Mouse (Mus musculus): ENCODE results near the gene Adamts7.

Gene Adamts7

DNA sequence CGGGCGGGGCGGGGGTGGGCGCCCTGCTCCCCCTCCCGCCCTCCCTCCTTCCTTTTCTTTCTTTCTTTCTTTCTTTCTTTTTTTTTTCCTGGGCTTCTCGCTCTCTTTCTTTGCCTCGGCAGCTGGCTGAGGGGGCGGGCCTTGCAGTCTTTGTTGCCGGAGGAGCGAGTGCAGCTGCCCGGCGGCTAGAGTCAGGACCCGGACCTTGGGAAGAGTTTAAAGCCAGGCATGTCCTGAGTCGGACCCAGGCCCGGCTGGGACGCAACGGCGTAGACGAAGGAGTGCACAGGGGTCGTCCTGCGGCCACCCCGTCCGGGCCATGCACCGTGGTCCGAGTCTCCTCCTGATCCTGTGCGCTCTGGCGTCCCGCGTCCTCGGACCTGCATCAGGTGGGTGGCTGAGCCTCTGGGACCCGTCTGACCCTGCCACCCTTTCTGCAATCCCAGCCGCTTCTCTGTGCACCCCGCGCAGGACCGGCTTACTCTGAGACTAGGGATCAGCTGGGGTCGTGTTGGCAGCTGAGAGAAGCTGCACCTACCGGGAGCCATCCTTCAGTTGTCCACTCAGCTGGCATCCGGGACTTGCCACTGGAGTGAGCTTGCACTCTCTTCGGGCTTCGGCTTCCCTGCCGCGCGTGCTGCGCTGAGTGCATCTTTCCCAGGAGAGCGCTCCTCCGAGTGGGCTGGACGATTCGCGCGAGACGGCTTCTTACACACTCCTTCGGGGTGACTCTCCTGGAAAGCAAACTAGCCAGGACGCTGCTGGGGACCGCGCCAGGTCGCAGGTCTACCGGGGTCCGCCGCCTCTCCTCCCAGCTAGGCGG is at the start of gene Adamts7:
Gene Adamts7, plus strand, starts transcription at position 144 of the 823 bp plus-strand sequence.
- DNase-seq (ENCODE audit: low spot score), result peak; percentile 7

DNA sequence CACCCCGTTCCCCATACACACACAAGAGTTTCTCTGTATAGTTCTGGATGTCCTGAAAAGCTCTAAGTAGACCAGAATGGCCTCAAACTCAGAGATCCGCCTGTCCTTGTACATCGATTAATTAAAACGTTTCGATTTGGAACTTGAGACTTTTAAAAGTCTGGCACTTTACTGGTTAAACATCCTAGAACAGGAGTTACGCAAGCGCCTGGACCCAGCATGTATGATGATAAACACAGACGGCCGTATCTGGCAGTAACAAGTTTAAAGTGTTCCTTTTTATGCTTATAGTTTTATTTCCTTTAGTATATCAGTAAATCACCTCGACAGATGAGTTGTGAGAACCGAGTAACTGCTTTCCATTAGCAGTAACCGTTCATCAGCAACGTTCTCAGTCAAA is 49.7 kb upstream of the Adamts7 start:
- no peak for DNase-seq (ENCODE audit: low spot score)

DNA sequence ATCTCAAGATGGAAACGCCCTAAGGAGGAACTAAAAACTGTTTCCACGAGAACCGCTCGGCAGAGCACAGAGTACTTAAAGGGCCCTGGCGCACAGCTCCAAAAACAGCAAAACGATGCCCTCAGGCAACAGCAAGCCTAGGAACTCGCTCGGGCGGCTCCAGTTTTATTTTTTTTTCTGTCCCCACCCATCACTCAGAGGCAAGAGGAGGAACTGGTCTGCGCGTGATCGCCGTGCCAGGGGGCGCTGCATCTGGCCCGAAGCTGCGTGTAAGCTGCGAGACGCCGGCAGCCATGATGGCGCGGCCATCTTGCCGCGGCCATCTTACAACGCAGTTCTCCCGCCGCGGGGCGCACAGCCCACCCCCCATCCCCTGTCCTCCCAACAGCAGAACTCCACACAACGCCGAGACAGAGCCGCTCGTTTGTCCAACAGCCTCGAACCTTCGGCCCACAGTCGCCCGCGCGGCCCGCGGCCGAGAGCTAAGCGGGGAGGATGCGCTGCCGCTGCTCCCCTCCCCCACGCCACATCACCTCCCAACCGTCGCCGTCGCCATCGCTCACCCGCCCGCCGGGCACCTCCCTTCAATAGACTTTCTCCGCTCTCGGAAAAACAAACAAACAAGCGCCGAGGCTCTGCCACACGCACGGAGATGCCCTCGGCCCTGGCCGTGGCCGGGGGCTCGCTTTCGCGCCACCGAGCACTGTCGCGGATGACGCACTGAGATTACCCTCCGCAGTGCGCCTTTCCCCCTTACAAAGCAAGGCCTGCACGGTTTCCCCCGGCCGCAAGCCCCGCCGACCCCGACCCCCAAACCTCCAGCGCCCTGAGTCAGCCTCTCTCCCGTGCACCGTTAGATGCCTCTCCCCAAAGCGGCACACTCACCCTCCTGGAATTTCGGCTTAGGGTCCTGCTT is 49.0 kb upstream of the Adamts7 start:
- peak; percentile 93 for DNase-seq (ENCODE audit: low spot score)

DNA sequence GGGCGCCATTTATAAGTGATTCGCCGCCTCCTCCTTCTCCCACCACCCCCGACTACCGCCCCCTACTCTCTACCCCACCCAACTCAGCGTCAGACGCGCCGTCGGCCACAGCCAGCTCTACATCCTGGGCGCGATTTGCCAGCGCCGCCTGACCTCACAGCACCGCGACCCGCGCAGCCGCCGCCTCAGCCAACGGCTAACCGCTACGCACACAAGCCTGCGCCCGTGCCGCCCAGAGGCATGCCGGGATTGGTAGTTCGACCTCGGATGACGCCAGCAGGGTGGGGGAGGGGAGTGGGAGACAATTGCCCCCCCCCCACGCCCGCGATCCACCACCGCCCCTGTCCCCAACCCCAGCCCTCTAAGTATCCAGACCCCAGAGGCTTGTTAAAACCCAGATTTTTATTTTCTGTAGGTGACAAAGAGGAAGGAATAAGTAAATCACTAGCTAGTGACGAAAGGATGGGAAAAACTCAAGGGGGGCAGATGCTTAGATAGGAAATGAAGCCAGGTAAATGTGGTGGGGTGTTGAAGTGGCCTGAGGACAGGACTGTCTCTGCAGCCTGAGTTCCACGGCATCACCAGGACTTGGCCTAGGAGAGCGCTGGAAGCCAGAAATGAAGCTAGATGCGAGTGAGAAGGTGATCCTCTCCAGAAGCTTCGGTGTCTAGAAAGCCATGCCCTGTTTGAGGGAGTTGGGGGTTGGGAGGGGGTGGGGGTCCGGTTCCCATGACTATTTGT is 48.1 kb upstream of the Adamts7 start, which contains the start of gene Morf4l1:
Gene Morf4l1, minus strand, starts transcription at position 208 of the 741 bp plus-strand sequence.
- peak; percentile 98 for DNase-seq (ENCODE audit: low spot score)

DNA sequence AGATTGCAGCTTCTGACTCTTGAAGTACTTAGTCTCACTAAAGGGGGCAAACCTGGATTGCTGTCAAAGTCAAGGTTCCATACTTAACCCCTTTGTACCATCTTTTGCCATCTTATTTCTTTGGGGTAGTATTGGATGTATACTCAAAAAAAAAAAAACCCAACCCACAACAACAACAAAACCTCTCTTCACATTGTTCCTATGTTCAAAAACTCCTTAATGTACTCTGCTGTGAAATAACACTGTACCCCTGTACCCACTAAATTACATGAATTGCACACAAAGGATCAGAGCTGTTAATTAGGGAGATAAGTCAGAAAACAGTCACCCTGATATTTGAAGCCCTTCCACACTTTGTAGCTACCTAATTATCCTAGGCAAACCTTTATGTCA is 47.6 kb upstream of the Adamts7 start:
- DNase-seq (ENCODE audit: low spot score), result no peak

GRCm38 (mm10) chr9:90117234-90117633 is 45.6 kb upstream of the Adamts7 start:
- no peak for DNase-seq (ENCODE audit: low spot score)

DNA sequence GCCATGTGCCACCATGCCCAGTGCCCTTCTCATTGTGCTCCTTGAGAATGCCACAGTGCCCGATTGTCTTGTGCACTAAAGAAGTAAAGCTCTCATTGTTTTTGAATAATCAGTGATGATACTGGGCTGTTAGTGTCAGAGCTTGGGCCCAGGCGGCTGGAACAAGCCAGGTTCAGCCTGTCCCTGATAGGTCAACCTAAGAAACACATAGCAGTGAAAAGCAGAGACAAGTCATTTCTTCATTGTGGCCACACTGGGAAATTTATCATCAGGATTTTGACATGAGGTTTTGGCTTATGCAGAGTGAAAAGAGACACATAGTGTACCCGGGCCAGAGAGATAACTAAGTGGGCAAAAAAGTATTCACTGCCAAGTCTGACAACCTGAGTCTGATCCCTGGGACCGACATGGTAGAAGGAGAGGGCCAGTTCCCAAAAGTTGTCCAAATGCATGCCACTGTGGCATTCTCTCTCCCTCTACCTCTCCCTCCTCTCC is 40.6 kb upstream of the Adamts7 start:
- DNase-seq (ENCODE audit: low spot score), result no peak

- no peak for DNase-seq (ENCODE audit: low spot score)
Measured at GRCm38 (mm10) chr9:90124156-90124872, 38.6 kb upstream of the Adamts7 start.

GRCm38 (mm10) chr9:90124873-90125245 is 38.0 kb upstream of the Adamts7 start:
- no peak for DNase-seq (ENCODE audit: low spot score)

DNA sequence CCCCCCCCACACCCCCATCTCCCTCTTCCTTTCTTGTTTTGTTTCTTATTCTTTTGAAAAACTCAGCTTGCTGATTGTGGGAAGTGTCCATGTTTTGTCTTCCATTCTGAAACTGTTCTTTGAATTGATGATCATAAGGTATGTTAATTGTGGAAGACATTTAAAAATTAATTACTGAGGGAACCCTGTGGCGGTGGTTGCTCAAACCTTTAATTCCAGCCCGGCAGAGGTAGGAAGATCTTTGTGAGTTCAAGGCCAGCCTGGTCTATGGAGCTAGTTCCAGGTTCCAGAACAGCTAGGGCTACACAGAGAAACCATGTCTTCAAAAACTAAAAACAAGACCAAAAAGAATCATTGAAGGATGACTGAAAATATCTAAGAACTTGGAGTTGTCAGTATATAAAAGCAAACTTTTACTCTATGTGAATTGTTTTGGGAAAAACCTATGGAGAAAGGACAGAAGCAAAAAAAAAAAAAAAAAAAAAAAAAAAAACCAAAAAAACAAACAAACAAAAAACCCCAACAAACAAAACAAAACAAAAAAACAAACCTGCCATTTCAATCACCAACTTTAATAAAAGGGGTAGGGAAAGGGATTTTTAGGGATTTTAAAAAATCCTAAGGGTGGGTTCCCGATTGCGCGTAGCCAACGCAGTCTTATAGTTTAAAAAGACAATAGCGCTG is 37.3 kb upstream of the Adamts7 start:
- DNase-seq (ENCODE audit: low spot score), result no peak

DNA sequence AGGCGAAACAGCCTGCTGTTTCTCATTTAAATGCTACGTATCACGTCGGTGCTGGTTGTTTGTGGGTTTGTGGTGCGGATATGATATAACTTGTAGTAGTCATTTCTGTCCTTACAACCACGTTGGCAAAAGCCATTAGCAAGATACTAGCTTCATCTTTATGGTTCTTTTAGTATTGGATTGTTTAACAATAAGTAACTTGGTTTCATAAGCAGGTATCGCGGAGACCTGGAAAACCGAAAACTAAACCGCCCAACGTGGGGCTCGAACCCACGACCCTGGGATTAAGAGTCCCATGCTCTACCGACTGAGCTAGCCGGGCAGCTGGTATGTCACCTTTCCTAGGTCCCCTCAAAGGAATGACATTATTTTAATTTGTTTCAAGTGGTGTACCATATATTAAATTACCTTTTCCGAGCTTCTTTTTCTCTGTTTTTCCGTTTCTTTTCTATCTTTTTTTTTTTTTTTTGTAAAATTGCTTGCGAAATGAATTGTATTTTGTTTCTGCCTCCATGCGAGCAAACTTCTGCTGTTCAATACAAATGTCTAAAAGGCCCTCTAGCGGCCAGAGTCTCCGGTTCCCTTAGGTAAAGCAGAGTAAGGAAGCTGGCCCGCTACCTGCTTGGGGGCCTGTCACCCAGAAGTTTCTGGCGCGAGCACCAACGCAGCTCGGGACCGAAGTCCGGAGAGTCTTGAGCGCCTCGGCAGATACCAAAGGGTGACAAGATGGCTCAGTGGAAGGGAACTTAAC is 36.4 kb upstream of the Adamts7 start:
- peak; percentile 85 for DNase-seq (ENCODE audit: low spot score)

GRCm38 (mm10) chr9:90127146-90127545 is 35.7 kb upstream of the Adamts7 start:
- no peak for DNase-seq (ENCODE audit: low spot score)

- no peak for DNase-seq (ENCODE audit: low spot score)
Measured at GRCm38 (mm10) chr9:90128636-90129201, 34.1 kb upstream of the Adamts7 start.

DNA sequence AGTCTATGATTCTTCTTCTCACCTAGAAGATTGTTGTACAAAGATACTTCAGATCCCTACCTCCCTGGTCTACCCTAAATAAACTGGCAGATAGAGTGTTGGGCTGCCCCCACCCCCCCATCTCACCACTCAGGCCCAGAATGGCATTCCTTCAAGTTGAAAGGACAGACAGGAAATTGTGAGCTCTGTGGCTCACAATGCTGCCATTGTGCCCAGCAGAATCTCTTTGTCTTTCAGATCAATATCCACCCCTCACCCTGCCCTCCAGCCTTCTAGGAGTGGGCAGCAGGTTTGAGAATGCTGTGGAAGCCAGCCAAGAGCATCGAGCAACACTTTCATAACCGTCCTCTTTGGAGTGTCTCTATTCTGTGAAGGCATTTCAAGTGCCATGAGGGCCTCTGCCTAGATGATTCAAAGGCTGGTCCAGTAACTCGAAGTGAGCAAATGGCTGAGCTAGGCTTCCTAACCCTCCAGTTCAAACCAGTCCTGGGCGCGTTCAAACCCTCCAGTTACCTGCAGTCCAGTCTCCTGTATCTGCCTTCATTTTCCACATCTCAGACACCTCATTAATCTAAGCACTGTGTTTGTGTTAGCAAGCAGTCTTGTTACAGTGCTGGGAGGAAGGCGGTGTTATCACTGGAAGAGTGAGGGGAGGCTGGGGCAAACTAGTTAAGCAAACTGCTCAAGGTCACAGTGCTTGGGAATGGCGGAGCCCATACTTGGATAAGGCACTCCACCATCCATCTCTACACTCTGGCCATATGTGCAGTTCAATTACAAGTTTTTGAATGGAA is 29.1 kb upstream of the Adamts7 start:
- no peak for DNase-seq (ENCODE audit: low spot score)

- no peak for DNase-seq (ENCODE audit: low spot score)
Measured at GRCm38 (mm10) chr9:90135466-90135865, 27.4 kb upstream of the Adamts7 start.

- no peak for DNase-seq (ENCODE audit: low spot score)
Measured at GRCm38 (mm10) chr9:90135963-90136677, 26.7 kb upstream of the Adamts7 start.

DNA sequence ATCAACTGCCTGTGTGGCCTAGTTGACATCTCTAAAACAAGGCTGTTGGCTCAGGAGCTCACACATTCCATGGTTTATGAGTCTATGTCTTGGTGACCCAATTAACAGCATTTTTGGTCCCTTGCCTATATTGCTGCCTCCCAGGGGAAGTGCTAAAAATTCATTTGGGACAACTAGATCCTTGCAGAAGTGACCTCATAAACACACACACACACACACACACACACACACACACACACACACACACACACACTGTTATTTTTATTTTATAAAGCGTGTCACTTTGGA is 26.2 kb upstream of the Adamts7 start:
- no peak for DNase-seq (ENCODE audit: low spot score)

DNA sequence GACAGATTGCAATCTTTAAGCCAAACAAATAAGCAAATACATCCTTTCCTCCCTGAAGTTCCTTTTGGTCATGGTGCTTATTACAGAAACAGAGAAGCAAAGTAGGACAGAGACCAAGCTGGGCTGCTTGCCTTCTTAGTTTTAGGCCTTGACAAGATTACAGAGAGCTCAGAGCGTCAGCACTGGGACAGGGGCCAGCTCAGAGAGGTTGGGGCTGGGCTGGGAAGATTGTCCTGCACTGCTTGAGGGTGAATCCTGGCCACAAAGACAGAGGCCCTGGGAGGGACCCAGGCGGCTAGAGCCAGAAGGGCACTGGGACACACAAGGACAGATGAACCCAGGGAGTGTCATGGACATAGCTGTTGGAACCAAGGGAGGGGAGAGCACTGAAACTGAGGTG is 17.1 kb upstream of the Adamts7 start:
- no peak for DNase-seq (ENCODE audit: low spot score)

All from T-cell, adult 2 months (primary cell).